Mouse (Mus musculus): ENCODE data around the gene Trip11. TPM values are rescaled to one million over a fixed set of nuclear protein-coding genes. Genes with fewer than 3 reads are reported as not detected.

Trip11 gene
- polyA plus RNA-seq, 1 experiment from 2014 or later: 14.2 TPM

DNA sequence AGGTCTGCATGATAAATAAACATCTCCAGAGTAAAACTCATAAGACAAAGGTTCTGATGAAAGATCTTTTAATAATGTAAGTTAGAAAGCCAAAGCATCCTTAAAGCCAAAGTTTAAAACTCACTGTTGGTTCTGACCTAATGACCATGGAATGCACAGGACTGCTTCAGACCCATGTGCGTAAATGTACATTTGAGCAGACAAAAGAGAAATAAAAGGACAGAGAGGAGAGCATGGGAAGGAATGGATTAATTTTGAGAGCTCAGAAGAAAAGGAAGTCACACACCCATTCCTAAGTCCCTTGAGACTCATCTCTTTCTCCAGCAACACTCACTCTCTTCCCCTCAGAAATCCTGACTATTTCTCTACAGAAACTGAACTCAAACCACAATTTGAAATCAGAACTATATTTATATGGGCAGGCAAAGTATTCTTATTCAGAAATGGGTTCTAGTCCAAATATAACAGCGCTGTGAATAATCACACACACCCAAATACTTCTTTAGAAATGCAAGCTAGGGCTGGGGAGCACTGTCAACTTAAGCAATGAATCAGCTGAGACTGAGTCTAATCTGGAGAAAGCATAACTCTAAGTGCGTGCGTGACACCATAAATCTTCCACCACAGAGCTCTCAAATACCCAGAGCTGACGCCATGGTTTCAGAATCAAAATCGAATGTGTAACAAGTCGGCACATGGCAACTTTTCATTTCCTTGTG is 61.1 kb downstream of the Trip11 start:
- ATAC-seq (ENCODE audit: insufficient number of reproducible peaks, low FRiP score, low TSS enrichment, low read depth) (no peak), DNase-seq (ENCODE audit: low spot score) (no peak)
- no peaks in the 10 kb centered on the region for H3K9me3 ChIP-seq (ENCODE audit: control insufficient read depth, low read length)
- H3K36me3 ChIP-seq (ENCODE audit: control insufficient read depth, insufficient read depth, low read length): no peaks in the 10 kb centered on the region
- no peak overlapping the region for H3K9ac ChIP-seq (ENCODE audit: low read length)
- H3K27ac ChIP-seq (replicated peaks; ENCODE audit: low read depth, low read length): no peak overlapping the region
- H3K4me3 ChIP-seq (ENCODE audit: low read depth, low read length): no peak overlapping the region
- 87% methylated on average over 7 of the region's 7 CpGs for WGBS
- H3K4me2 ChIP-seq (ENCODE audit: low read depth, severe bottlenecking): no peak overlapping the region
- no peaks in the 10 kb centered on the region for H3K4me1 ChIP-seq (ENCODE audit: control insufficient read depth, insufficient read depth, low read length)
- H3K27me3 ChIP-seq (ENCODE audit: control insufficient read depth, insufficient read depth, low read length): no peaks in the 10 kb centered on the region

DNA sequence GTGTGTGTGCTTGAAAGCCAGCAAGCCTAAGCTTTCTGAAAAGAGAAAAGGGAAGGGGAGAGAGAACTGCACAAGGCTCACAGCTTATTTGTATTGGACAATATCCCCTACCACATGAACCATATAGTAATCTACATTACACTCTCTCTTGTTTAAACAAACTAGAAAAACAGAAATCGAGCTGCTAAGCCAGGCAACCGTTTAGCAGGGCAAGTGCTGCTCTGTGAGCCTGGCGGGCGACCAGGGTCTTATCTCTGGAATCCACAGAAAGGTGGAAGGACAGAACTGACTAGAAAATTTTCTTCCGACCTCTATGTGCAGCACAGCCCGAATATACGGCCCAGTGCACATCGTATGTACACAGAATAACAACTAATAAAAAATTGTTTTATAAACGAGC is 61.8 kb downstream of the Trip11 start:
- Histone ChIP-seq H3K9me3 (ENCODE audit: control insufficient read depth, low read length) (no peaks in the 10 kb centered on the region), H3K4me3 (ENCODE audit: low read depth, low read length) (no peak overlapping the region), H3K27ac (replicated peaks; ENCODE audit: low read depth, low read length) (no peak overlapping the region), H3K9ac (ENCODE audit: low read length) (no peak overlapping the region), H3K27me3 (ENCODE audit: control insufficient read depth, insufficient read depth, low read length) (no peaks in the 10 kb centered on the region), H3K4me1 (ENCODE audit: control insufficient read depth, insufficient read depth, low read length) (no peaks in the 10 kb centered on the region), H3K36me3 (ENCODE audit: control insufficient read depth, insufficient read depth, low read length) (no peaks in the 10 kb centered on the region), H3K4me2 (ENCODE audit: low read depth, severe bottlenecking) (no peak overlapping the region)
- DNase-seq (ENCODE audit: low spot score) (no peak), ATAC-seq (ENCODE audit: insufficient number of reproducible peaks, low FRiP score, low TSS enrichment, low read depth) (no peak)
- 89% methylated on average over 9 of the region's 9 CpGs for WGBS

DNA sequence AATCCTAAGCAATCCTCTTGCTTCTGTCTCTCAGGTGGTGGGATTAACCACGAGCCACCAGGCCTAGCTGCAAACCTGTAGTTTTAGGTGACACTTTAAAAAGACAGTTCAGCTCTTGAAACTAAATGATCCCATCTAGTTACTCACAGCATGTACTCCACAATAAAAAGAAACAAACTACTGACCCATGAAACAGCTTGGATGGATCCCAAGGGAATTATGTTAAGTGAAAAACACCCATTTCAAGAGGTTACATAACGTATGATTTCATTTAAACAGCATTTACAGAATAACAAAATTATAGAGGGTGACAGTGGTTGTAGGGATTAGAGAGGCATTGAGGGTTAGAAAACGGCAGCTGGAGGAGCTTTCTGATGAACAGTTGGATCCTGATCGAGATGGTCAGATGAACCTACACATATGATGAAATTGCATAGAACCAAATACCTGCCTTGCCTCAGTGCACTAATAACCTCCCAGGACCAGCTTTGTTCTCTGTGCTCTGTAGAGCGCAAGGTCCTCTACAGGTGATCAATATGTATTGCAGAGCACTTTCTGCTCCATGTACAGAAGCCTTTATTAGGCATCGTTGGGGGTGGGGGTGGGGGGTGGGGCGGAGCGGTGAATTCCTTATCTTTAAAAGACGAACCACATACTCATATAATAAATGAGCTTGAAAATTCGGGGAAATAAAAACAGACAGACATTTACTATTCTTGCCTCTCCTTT is 76.4 kb downstream of the Trip11 start:
- WGBS: 89% methylated on average over 10 of the region's 10 CpGs
- H3K27ac ChIP-seq (replicated peaks; ENCODE audit: low read depth, low read length): no peak overlapping the region
- no peaks in the 10 kb centered on the region for H3K36me3 ChIP-seq (ENCODE audit: control insufficient read depth, insufficient read depth, low read length)
- no peak overlapping the region for H3K9ac ChIP-seq (ENCODE audit: low read length)
- no peak overlapping the region for H3K4me2 ChIP-seq (ENCODE audit: low read depth, severe bottlenecking)
- ATAC-seq (ENCODE audit: insufficient number of reproducible peaks, low FRiP score, low TSS enrichment, low read depth) (no peak), DNase-seq (ENCODE audit: low spot score) (no peak)
- H3K27me3 ChIP-seq (ENCODE audit: control insufficient read depth, insufficient read depth, low read length): no peaks in the 10 kb centered on the region
- no peaks in the 10 kb centered on the region for H3K9me3 ChIP-seq (ENCODE audit: control insufficient read depth, low read length)
- no peaks in the 10 kb centered on the region for H3K4me1 ChIP-seq (ENCODE audit: control insufficient read depth, insufficient read depth, low read length)
- no peak overlapping the region for H3K4me3 ChIP-seq (ENCODE audit: low read depth, low read length)

DNA sequence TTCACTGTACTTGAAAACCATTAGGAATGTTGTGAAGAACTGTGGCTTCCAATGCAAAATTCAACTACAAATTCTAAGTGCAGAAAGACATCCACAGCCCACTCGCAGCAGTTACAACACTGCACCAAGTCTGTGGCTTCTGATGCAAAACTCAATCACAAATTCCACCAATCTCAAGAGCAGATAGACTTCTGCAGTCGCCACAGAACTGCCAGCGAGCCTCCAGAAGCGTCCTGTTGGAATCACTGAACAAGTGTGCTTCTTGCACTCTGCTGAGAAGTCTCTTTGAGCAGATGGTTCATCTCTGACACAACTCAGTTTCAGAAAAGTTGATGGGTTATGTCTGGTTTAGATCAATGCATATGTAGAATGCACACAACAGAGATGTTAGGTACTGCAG is 78.4 kb downstream of the Trip11 start:
- no peaks in the 10 kb centered on the region for H3K27me3 ChIP-seq (ENCODE audit: control insufficient read depth, insufficient read depth, low read length)
- ATAC-seq (ENCODE audit: insufficient number of reproducible peaks, low FRiP score, low TSS enrichment, low read depth): no peak
- H3K4me2 ChIP-seq (ENCODE audit: low read depth, severe bottlenecking): no peak overlapping the region
- no peak overlapping the region for H3K4me3 ChIP-seq (ENCODE audit: low read depth, low read length)
- no peaks in the 10 kb centered on the region for H3K36me3 ChIP-seq (ENCODE audit: control insufficient read depth, insufficient read depth, low read length)
- H3K4me1 ChIP-seq (ENCODE audit: control insufficient read depth, insufficient read depth, low read length): no peaks in the 10 kb centered on the region
- no peak for DNase-seq (ENCODE audit: low spot score)
- no peak overlapping the region for H3K27ac ChIP-seq (replicated peaks; ENCODE audit: low read depth, low read length)
- H3K9me3 ChIP-seq (ENCODE audit: control insufficient read depth, low read length): no peaks in the 10 kb centered on the region
- 90% methylated on average over 4 of the region's 4 CpGs for WGBS
- no peak overlapping the region for H3K9ac ChIP-seq (ENCODE audit: low read length)

DNA sequence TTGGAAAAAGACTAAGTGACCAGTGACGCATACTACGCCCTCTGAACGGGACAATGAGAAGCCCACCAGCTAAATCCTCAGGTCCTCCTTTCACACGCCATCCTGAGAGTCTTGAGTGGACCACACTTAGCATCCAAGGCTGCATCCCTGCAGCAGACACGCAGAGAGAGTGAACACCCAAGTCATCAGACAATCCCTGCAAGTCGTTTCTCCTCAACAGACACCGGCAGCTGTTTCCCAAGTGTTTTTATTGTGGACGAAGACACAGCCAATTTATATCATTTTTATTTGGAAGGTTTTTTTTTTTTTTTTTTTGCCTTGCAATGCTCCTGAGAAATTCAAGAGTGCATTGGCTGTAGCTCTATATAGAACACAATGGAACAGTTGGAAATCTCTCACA is 79.3 kb downstream of the Trip11 start:
- Histone ChIP-seq H3K27ac (replicated peaks; ENCODE audit: low read depth, low read length) (no peak overlapping the region), H3K4me2 (ENCODE audit: low read depth, severe bottlenecking) (no peak overlapping the region), H3K4me3 (ENCODE audit: low read depth, low read length) (no peak overlapping the region), H3K9ac (ENCODE audit: low read length) (no peak overlapping the region), H3K27me3 (ENCODE audit: control insufficient read depth, insufficient read depth, low read length) (no peaks in the 10 kb centered on the region), H3K4me1 (ENCODE audit: control insufficient read depth, insufficient read depth, low read length) (no peaks in the 10 kb centered on the region), H3K36me3 (ENCODE audit: control insufficient read depth, insufficient read depth, low read length) (no peaks in the 10 kb centered on the region), H3K9me3 (ENCODE audit: control insufficient read depth, low read length) (no peaks in the 10 kb centered on the region)
- DNase-seq (ENCODE audit: low spot score) (no peak), ATAC-seq (ENCODE audit: insufficient number of reproducible peaks, low FRiP score, low TSS enrichment, low read depth) (no peak)
- 92% methylated on average over 8 of the region's 8 CpGs for WGBS

DNA sequence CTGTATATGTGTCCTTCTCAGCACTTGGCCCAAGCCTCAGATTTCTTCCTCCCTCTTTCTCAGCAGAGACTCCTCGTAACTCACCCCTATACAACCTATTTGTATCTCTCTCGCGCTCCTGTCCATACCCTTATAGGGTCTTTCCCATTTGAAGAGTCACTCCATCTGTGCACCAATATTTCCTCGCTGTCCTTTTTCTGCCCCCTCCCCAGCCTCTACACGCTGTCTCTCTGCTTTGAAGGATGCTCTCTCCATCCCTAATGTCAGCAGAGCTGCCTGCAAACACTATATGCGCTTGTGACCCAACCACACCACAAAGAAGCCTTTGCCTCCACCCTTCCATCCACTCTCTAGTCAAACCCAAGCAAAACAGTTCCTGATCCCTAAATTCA is 80.0 kb downstream of the Trip11 start:
- no peaks in the 10 kb centered on the region for H3K4me1 ChIP-seq (ENCODE audit: control insufficient read depth, insufficient read depth, low read length)
- H3K4me3 ChIP-seq (ENCODE audit: low read depth, low read length): no peak overlapping the region
- no peaks in the 10 kb centered on the region for H3K36me3 ChIP-seq (ENCODE audit: control insufficient read depth, insufficient read depth, low read length)
- H3K9ac ChIP-seq (ENCODE audit: low read length): no peak overlapping the region
- no peak overlapping the region for H3K4me2 ChIP-seq (ENCODE audit: low read depth, severe bottlenecking)
- no peaks in the 10 kb centered on the region for H3K27me3 ChIP-seq (ENCODE audit: control insufficient read depth, insufficient read depth, low read length)
- WGBS: 89% methylated on average over 6 of the region's 6 CpGs
- ATAC-seq (ENCODE audit: insufficient number of reproducible peaks, low FRiP score, low TSS enrichment, low read depth): no peak
- DNase-seq (ENCODE audit: low spot score): no peak
- H3K9me3 ChIP-seq (ENCODE audit: control insufficient read depth, low read length): no peaks in the 10 kb centered on the region
- no peak overlapping the region for H3K27ac ChIP-seq (replicated peaks; ENCODE audit: low read depth, low read length)

DNA sequence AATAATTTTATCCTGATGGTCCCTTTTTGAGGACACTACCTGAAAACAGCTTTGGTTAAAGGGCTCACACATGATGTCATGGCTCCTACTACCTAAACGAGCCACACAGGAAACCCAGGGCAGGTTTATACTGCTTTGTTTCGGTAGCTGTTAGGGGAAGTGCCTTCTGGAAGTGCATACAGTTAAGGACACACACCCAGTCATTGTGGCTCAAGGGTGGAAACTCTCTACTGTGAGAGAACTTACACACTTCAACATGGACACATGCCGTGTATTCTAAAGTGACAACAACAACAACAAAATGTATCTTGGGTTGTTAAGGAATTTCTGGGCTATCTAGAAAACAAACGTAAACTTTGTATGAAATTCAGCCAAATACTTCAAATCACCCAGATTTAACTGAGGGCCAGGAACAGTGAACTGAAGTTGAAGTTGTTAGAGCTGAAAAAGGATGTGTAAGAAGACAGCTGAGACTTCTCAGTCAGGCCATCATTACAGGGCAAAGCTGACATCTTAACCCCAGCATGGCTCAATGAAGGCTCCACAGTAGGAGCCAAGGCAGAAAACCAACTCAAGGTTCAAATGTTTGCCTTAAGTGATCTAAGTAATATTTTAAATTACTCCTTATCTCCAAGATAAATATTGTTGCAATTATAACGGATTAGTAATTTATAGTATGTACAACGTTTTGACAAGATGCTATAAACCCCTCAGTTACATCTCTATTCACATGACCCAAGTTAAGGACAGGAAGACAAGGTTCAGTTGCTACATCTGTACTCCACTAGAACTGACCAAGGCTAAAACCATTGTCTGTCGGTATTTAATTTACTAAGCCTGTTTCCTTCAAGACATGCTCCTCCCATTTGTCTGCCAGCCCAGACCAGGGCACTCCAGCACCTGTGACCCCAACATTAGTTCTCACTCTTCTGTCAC is 80.6 kb downstream of the Trip11 start:
- no peaks in the 10 kb centered on the region for H3K4me1 ChIP-seq (ENCODE audit: control insufficient read depth, insufficient read depth, low read length)
- H3K36me3 ChIP-seq (ENCODE audit: control insufficient read depth, insufficient read depth, low read length): no peaks in the 10 kb centered on the region
- no peaks in the 10 kb centered on the region for H3K9me3 ChIP-seq (ENCODE audit: control insufficient read depth, low read length)
- no peak overlapping the region for H3K27ac ChIP-seq (replicated peaks; ENCODE audit: low read depth, low read length)
- 80% methylated on average over 7 of the region's 7 CpGs for WGBS
- DNase-seq (ENCODE audit: low spot score) (no peak), ATAC-seq (ENCODE audit: insufficient number of reproducible peaks, low FRiP score, low TSS enrichment, low read depth) (no peak)
- no peaks in the 10 kb centered on the region for H3K27me3 ChIP-seq (ENCODE audit: control insufficient read depth, insufficient read depth, low read length)
- H3K4me2 ChIP-seq (ENCODE audit: low read depth, severe bottlenecking): no peak overlapping the region
- H3K9ac ChIP-seq (ENCODE audit: low read length): no peak overlapping the region
- H3K4me3 ChIP-seq (ENCODE audit: low read depth, low read length): no peak overlapping the region

DNA sequence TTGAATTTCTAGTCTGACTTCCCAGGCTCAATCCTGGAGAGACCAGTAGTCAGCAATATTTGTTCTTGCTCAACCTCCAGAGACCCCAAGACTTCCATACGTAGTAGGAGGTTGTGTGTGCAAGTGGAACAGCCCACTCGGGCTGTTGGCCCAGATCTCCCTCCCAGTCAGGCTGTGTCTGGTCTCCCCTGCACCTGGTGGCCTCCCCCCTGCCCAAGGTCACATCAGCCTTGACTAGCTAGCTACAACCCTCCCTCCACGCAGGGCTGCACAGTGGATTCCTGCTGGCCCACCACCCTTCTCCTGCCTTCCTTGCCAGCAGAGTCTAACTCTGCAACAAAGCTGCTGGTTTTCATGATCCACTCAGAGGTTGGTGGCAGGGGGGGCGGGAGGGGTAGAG is 81.8 kb downstream of the Trip11 start:
- ATAC-seq (ENCODE audit: insufficient number of reproducible peaks, low FRiP score, low TSS enrichment, low read depth): no peak
- no peaks in the 10 kb centered on the region for H3K4me1 ChIP-seq (ENCODE audit: control insufficient read depth, insufficient read depth, low read length)
- no peak overlapping the region for H3K9ac ChIP-seq (ENCODE audit: low read length)
- H3K27me3 ChIP-seq (ENCODE audit: control insufficient read depth, insufficient read depth, low read length): no peaks in the 10 kb centered on the region
- no peak overlapping the region for H3K27ac ChIP-seq (replicated peaks; ENCODE audit: low read depth, low read length)
- no peaks in the 10 kb centered on the region for H3K9me3 ChIP-seq (ENCODE audit: control insufficient read depth, low read length)
- no peak for DNase-seq (ENCODE audit: low spot score)
- no peak overlapping the region for H3K4me3 ChIP-seq (ENCODE audit: low read depth, low read length)
- no peak overlapping the region for H3K4me2 ChIP-seq (ENCODE audit: low read depth, severe bottlenecking)
- no peaks in the 10 kb centered on the region for H3K36me3 ChIP-seq (ENCODE audit: control insufficient read depth, insufficient read depth, low read length)
- 80% methylated on average over 4 of the region's 4 CpGs for WGBS

Measured in limb, embryonic 11.5 days (tissue).